Mouse (Mus musculus): ENCODE results near the gene Itga7. TPM values are rescaled to one million over a fixed set of nuclear protein-coding genes. Genes with fewer than 3 reads are reported as not detected.

The Itga7 gene
- total RNA-seq, 2 experiments from 2014 or later = 125 to 127 TPM

GRCm38 (mm10) chr10:128911430-128911829 lies 22.2 kb upstream of the Itga7 start:
- no peak for DNase-seq

GRCm38 (mm10) chr10:128912268-128912667 lies 21.4 kb upstream of the Itga7 start:
- no peak for DNase-seq

- DNase-seq = no peak
Observed at GRCm38 (mm10) chr10:128912791-128913190, 20.8 kb upstream of the Itga7 start.

GRCm38 (mm10) chr10:128913219-128913618 lies 20.4 kb upstream of the Itga7 start:
- DNase-seq = peak; percentile 91

GRCm38 (mm10) chr10:128913696-128914095 lies 19.9 kb upstream of the Itga7 start:
- peak; percentile 13 for DNase-seq

- no peak for DNase-seq
Observed at GRCm38 (mm10) chr10:128915550-128915949, 18.1 kb upstream of the Itga7 start.

- DNase-seq = no peak
Observed at GRCm38 (mm10) chr10:128916665-128917064, 17.0 kb upstream of the Itga7 start.

- DNase-seq = no peak
Observed at GRCm38 (mm10) chr10:128917400-128917799, 16.2 kb upstream of the Itga7 start.

GRCm38 (mm10) chr10:128918246-128918645 lies 15.4 kb upstream of the Itga7 start:
- peak; percentile 81 for DNase-seq

GRCm38 (mm10) chr10:128919203-128919631 lies 14.4 kb upstream of the Itga7 start:
- DNase-seq = peak; percentile 42

GRCm38 (mm10) chr10:128919966-128920365 lies 13.7 kb upstream of the Itga7 start:
- DNase-seq = no peak

GRCm38 (mm10) chr10:128920736-128921161 lies 12.9 kb upstream of the Itga7 start:
- DNase-seq = no peak

- no peak for DNase-seq
Observed at GRCm38 (mm10) chr10:128921251-128921650, 12.4 kb upstream of the Itga7 start.

- no peak for DNase-seq
Observed at GRCm38 (mm10) chr10:128921883-128922821, 11.5 kb upstream of the Itga7 start.

GRCm38 (mm10) chr10:128922822-128923012 lies 10.9 kb upstream of the Itga7 start, which contains the start of gene Rdh5:
Gene Rdh5 (minus strand): TSS chr10:128922888.
- no peak for DNase-seq

GRCm38 (mm10) chr10:128923013-128923691 lies 10.5 kb upstream of the Itga7 start:
- peak; percentile 94 for DNase-seq

GRCm38 (mm10) chr10:128923935-128924334 lies 9.7 kb upstream of the Itga7 start, which contains the start of gene Bloc1s1:
Gene Bloc1s1 (minus strand): TSS chr10:128924035.
- no peak for DNase-seq

- DNase-seq = no peak
Observed at GRCm38 (mm10) chr10:128928356-128928755, 5.3 kb upstream of the Itga7 start.

- DNase-seq = no peak
Observed at GRCm38 (mm10) chr10:128929638-128930378, 3.8 kb upstream of the Itga7 start.

- DNase-seq = no peak
Observed at GRCm38 (mm10) chr10:128931441-128931840, 2.2 kb upstream of the Itga7 start.

- DNase-seq = no peak
Observed at GRCm38 (mm10) chr10:128933976-128934721, 531 bp downstream of the Itga7 start.
